Mouse (Mus musculus): Measurements from ENCODE around the gene 1700034J05Rik.

Gene 1700034J05Rik

GRCm38 (mm10) chr6:146926415-146926980, 27.7 kb downstream of the 1700034J05Rik start:
- no peak for DNase-seq (ENCODE audit: low spot score)

GRCm38 (mm10) chr6:146918341-146918740, 35.9 kb downstream of the 1700034J05Rik start:
- no peak for DNase-seq (ENCODE audit: low spot score)

- no peak for DNase-seq (ENCODE audit: low spot score)
Measured at GRCm38 (mm10) chr6:146917396-146917795, 36.8 kb downstream of the 1700034J05Rik start.

GRCm38 (mm10) chr6:146915808-146916207, 38.4 kb downstream of the 1700034J05Rik start:
- no peak for DNase-seq (ENCODE audit: low spot score)

GRCm38 (mm10) chr6:146913489-146914198, 40.6 kb downstream of the 1700034J05Rik start:
- no peak for DNase-seq (ENCODE audit: low spot score)

GRCm38 (mm10) chr6:146912835-146913488, 41.3 kb downstream of the 1700034J05Rik start:
- peak; percentile 25 for DNase-seq (ENCODE audit: low spot score)

- no peak for DNase-seq (ENCODE audit: low spot score)
Measured at GRCm38 (mm10) chr6:146910801-146911200, 43.4 kb downstream of the 1700034J05Rik start.

- DNase-seq (ENCODE audit: low spot score) = no peak
Measured at GRCm38 (mm10) chr6:146909725-146910489, 44.3 kb downstream of the 1700034J05Rik start.

- DNase-seq (ENCODE audit: low spot score) = no peak
Measured at GRCm38 (mm10) chr6:146908801-146909200, 45.4 kb downstream of the 1700034J05Rik start.

- no peak for DNase-seq (ENCODE audit: low spot score)
Measured at GRCm38 (mm10) chr6:146907795-146908190, 46.4 kb downstream of the 1700034J05Rik start.

GRCm38 (mm10) chr6:146907061-146907794, 47.0 kb downstream of the 1700034J05Rik start:
- no peak for DNase-seq (ENCODE audit: low spot score)

- no peak for DNase-seq (ENCODE audit: low spot score)
Measured at GRCm38 (mm10) chr6:146906000-146906786, 48.0 kb downstream of the 1700034J05Rik start.

- no peak for DNase-seq (ENCODE audit: low spot score)
Measured at GRCm38 (mm10) chr6:146904707-146905106, 49.5 kb downstream of the 1700034J05Rik start.

- no peak for DNase-seq (ENCODE audit: low spot score)
Measured at GRCm38 (mm10) chr6:146903632-146904031, 50.6 kb downstream of the 1700034J05Rik start.

GRCm38 (mm10) chr6:146901929-146902328, 52.3 kb downstream of the 1700034J05Rik start:
- no peak for DNase-seq (ENCODE audit: low spot score)
